Mouse (Mus musculus) forebrain, postnatal 0 days (tissue): ENCODE measurements around the gene Tbkbp1. TPM values are rescaled to one million over a fixed set of nuclear protein-coding genes. Genes with fewer than 3 reads are reported as not detected.

Experiments used
- ATAC-seq: fragments of 200-750 bp; cut with Nextera tagmentation; 2 replicates; pipeline ENCODE4 v1.8.0; 2017; ENCODE audit warnings: mild to moderate bottlenecking, moderate library complexity
- DNase-seq: peaks from one replicate; pipeline ENCODE4 v3.0.0-alpha.2; 2015
- H3K27ac ChIP-seq: fragments of 300-500 bp; sonication (generic); 2 replicates; pipeline ENCODE4 v1.5.1; 2014; ENCODE audit warnings: low read depth, mild to moderate bottlenecking, antibody characterized with exemption, low read length, moderate library complexity, mixed read lengths
- H3K27me3 ChIP-seq: fragments of 300-500 bp; sonication (generic); 2 replicates; pipeline ENCODE4 v1.6.1; 2014; ENCODE audit warnings: mild to moderate bottlenecking, low read length, mixed read lengths; ENCODE audit not compliant: insufficient read depth
- H3K36me3 ChIP-seq: fragments of 300-500 bp; sonication (generic); 2 replicates; pipeline ENCODE4 v1.6.1; 2014; ENCODE audit warnings: mild to moderate bottlenecking, moderate library complexity; ENCODE audit not compliant: insufficient read depth
- H3K4me1 ChIP-seq: fragments of 300-500 bp; sonication (generic); 2 replicates; pipeline ENCODE4 v1.6.1; 2014; ENCODE audit warnings: antibody characterized with exemption; ENCODE audit not compliant: insufficient read depth
- H3K4me2 ChIP-seq: fragments of 300-500 bp; sonication (generic); 2 replicates; pipeline ENCODE4 v1.6.1; 2014; ENCODE audit warnings: low read depth, mild to moderate bottlenecking, moderate library complexity
- H3K4me3 ChIP-seq: fragments of 300-500 bp; sonication (generic); 2 replicates; pipeline ENCODE4 v1.5.1; 2014; ENCODE audit warnings: low read depth, low read length, mixed read lengths
- H3K9ac ChIP-seq: fragments of 300-500 bp; sonication (generic); 2 replicates; pipeline ENCODE4 v1.6.1; 2014; ENCODE audit warnings: mild to moderate bottlenecking
- H3K9me3 ChIP-seq: fragments of 300-500 bp; sonication (generic); 2 replicates; pipeline ENCODE4 v1.6.1; 2016; ENCODE audit warnings: low read length
- CTCF ChIP-seq: sonication (generic); IDR thresholded peaks from 2 replicates; pipeline ENCODE4 v1.5.1; 2016; ENCODE audit warnings: antibody characterized with exemption, control low read depth, low read depth
- WGBS: fragments of 180-500 bp; shearing (Covaris S2); extraction: QIAGEN DNeasy Blood & Tissue Kit; methylation state at CpG from one replicate; pipeline ENCODE4 v1.1.7; 2014; 5-methylcytosine and 5-hydroxymethylcytosine counted together
- polyA plus RNA-seq: library from polyadenylated mRNA; unstranded; fragments of >200 nt; fragmentation: Nextera tagmentation; extraction: Ambion mirVana; gene quantifications from 2 replicates; pipeline ENCODE4 v1.2.1, GENCODE M21; 2015
- total RNA-seq: library from RNA; depleted of rRNA; stranded (reverse); fragments of >200 nt; gene quantifications from 2 replicates; pipeline ENCODE4 v1.2.3, GENCODE M21; 2014

The Tbkbp1 gene
- total and polyA plus RNA-seq, 2 experiments from 2014 or later: 9.9 to 36.4 TPM

DNA sequence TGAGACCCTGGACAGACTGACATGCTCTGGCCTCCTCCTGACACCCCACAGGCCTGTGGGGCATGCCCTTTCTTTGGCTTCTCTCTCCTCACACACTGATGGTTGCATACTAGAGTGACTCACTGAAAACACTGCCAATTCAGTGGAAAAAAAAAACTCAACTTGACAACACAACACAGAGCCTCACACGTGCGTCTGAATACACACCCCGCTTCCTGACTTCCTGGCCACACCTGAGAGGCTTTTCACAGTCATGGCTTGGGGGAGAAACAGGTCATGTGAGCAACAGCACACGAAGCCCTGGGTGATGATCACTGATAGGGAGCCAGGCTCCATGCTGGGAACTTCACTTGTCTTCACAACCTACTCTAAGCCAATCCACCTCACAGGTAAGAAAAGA lies 10.5 kb downstream of the Tbkbp1 start:
- no peak overlapping the region for H3K4me3 ChIP-seq
- ATAC-seq (no peak), DNase-seq (no peak)
- peaks cover 37% of the 10 kb centered on the region for H3K36me3 ChIP-seq
- 70% methylated on average over 4 of the region's 4 CpGs for WGBS
- no peaks in the 10 kb centered on the region for H3K27me3 ChIP-seq
- H3K27ac ChIP-seq: no peak overlapping the region
- no peak overlapping the region for H3K9ac ChIP-seq
- peaks cover 13% of the 10 kb centered on the region for H3K4me1 ChIP-seq
- no peak for TF ChIP-seq CTCF
- no peaks in the 10 kb centered on the region for H3K9me3 ChIP-seq
- H3K4me2 ChIP-seq: no peak overlapping the region

DNA sequence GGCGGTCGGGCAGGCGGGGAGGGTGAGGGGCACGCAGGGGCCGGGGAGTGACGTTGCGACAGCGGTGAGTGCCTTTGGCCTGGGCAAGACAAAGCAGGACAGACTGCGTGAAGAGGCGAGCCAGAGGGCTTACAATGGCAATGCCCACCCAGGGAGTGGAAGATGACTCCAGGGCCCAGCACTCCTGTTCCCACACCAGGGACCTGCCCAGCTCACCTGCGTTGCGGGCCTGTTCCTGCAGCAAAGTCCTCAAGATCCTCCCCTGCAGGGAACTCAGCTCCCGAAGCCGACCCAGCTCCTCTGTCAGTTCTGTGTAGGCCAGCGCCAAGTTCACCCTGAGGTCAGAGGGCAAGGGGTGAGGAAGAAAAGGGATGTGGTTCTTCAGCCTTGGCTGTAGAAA lies 12.0 kb downstream of the Tbkbp1 start:
- Histone ChIP-seq H3K27ac (0 out of 2 replicates have a peak overlapping the region, but pooled peaks have one; percentile 50), H3K27me3 (no peaks in the 10 kb centered on the region)
- ATAC-seq: no peak

DNA sequence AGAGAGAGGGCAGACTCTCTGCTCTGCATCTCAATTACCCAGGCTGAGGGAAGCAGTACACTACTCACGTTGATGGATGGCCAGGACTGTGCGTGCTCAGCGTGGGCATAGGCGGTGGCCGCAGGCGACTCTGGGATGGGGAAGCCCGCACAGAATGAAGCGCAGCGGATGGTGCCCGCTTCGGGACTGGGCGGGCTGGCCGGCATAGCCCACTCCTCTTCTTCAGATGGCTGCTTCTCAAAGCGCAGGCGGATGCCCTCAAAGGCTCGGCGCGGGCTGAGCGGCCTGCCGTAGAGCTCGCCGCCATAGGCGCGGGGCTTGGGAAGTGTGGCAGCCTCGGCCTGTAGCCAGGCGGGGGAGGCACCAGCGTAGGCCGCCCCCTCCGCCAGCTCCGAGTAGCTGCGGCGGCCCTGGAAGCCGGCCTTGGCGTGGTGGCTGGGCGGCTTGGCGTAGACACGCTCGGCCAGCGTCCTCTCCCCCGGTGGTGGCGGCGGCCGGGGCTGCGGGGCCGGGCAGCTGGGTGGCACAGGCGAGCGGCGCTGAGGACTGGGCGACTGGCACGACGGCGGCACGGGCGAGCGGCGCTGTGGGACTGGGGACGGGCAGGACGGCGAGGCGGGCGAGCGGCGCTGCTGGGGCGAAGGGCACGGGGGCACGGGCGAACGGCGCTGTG lies 12.6 kb downstream of the Tbkbp1 start:
- Histone ChIP-seq H3K27me3 (no peaks in the 10 kb centered on the region), H3K27ac (peak overlapping the region; percentile 50; the same call in 1 of the 2 replicates), H3K9ac (peak overlapping the region; percentile 50), H3K4me3 (peak overlapping the region; percentile 33), H3K9me3 (no peaks in the 10 kb centered on the region), H3K4me2 (peak overlapping the region; percentile 60), H3K4me1 (peaks cover 13% of the 10 kb centered on the region), H3K36me3 (peaks cover 22% of the 10 kb centered on the region)
- DNase-seq (peak; percentile 62), ATAC-seq (peak; percentile 83)
- WGBS: 17% methylated on average over 63 of the region's 69 CpGs
- no peak for TF ChIP-seq CTCF

More for the DNA sequence above, 12.0 kb downstream of the Tbkbp1 start:
- Histone ChIP-seq H3K36me3 (peaks cover 26% of the 10 kb centered on the region), H3K9ac (peak overlapping the region; percentile 50), H3K9me3 (no peaks in the 10 kb centered on the region), H3K4me2 (peak overlapping the region; percentile 60), H3K4me1 (peaks cover 13% of the 10 kb centered on the region), H3K4me3 (peak overlapping the region; percentile 33)
- DNase-seq: no peak
- 16% methylated on average over 14 of the region's 15 CpGs for WGBS
- no peak for TF ChIP-seq CTCF

DNA sequence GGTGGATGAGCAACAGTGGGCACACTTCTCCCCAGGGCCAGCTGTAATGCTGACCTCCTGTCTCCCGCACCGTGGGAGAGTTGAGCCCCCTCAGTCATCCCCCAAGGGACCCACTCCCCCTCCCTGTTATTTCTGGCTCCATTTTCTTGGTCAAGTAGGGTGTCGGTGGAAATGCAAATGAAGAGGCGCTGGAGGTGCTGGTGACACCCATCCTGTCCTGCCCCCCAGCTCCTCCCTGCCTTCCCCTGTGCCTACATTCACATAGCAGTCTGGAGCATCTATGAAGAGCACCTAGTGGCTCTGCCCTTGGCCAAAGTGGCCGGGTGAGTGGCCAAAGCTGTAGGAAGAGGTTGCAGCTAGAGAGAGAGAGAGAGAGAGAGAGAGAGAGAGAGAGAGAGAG lies 18.0 kb downstream of the Tbkbp1 start:
- Histone ChIP-seq H3K4me2 (no peak overlapping the region), H3K9ac (no peak overlapping the region), H3K27me3 (no peaks in the 10 kb centered on the region), H3K4me3 (no peak overlapping the region), H3K36me3 (peaks cover 10% of the 10 kb centered on the region; the same call in 1 of the 2 replicates), H3K27ac (no peak overlapping the region), H3K4me1 (peaks cover 5% of the 10 kb centered on the region), H3K9me3 (no peaks in the 10 kb centered on the region)
- whole genome bisulfite sequencing: 70% methylated on average over 5 of the region's 5 CpGs
- DNase-seq: no peak
- no peak for ATAC-seq
- TF ChIP-seq CTCF: no peak

DNA sequence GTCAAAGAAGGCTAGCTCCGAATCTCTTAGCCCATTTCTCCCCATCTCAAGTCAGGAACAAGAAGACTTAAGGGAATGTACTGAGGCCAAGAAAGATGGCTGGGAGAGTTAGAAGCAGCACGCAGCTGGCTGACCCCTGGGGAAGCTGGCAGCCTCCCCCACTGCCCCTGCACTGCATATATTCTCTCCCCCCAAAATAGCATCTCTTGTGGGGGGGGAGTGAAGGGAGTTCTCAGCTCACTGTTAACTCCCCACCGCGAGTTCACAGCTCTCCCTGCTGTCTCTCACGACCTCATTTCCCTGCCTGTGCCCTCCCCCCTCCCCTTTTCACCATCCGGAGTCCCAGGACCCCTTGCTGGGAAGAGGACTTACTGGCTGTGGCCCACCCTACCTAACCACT lies 19.1 kb downstream of the Tbkbp1 start:
- Histone ChIP-seq H3K9ac (no peak overlapping the region), H3K27me3 (no peaks in the 10 kb centered on the region), H3K4me2 (no peak overlapping the region), H3K27ac (no peak overlapping the region), H3K4me3 (no peak overlapping the region), H3K36me3 (peaks cover 10% of the 10 kb centered on the region; the same call in 1 of the 2 replicates), H3K9me3 (no peaks in the 10 kb centered on the region), H3K4me1 (no peaks in the 10 kb centered on the region)
- 31% methylated on average over 6 of the region's 6 CpGs for WGBS
- ATAC-seq: no peak
- no peak for TF ChIP-seq CTCF
- DNase-seq: no peak

DNA sequence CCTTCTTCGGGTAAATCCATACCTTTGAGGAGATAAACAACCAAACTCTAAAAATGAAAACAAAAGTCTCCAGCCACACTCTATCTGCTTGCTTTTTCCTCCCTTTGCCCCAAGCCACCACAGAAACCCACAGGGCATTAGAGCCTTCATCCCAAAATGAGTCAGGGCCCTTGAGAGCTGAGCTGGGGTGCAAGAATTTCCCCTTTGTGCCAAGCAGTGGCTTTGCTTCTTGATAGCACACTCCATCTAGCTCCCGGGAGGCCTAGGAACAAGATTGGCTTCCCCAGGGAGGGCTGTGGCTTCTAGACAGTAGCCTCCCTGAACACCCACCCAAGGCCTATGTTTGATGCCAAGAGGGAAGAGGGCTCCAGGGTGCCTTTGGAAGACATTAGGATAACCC lies 19.6 kb downstream of the Tbkbp1 start:
- TF ChIP-seq CTCF: no peak
- Histone ChIP-seq H3K27ac (no peak overlapping the region), H3K4me2 (no peak overlapping the region), H3K27me3 (no peaks in the 10 kb centered on the region), H3K9me3 (no peaks in the 10 kb centered on the region), H3K4me3 (no peak overlapping the region), H3K4me1 (peaks cover 3% of the 10 kb centered on the region; the same call in 1 of the 2 replicates), H3K36me3 (peaks cover 7% of the 10 kb centered on the region; the same call in 1 of the 2 replicates), H3K9ac (no peak overlapping the region)
- ATAC-seq (no peak), DNase-seq (no peak)
- 77% methylated on average over 2 of the region's 2 CpGs for WGBS

DNA sequence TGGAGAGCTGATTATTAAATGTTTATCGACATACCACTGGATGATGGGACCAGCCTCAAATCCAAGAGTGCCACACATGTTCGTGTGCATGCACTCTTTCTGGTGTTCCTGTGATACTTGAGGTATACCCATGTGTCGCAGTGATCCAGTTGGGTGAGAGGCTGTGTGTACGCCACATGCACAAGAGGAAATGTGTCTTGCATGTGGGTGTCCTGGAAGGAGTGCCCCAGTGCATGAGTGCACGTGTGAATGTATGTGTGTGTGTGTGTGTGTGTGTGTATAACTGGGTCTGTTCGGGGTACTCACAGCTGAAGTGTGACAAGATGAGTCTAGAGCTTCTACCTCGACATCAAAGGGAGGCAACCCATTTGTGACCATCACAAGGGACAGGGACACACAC lies 21.0 kb downstream of the Tbkbp1 start:
- Histone ChIP-seq H3K36me3 (no peaks in the 10 kb centered on the region), H3K9ac (no peak overlapping the region), H3K27ac (no peak overlapping the region), H3K9me3 (no peaks in the 10 kb centered on the region), H3K4me1 (peaks cover 3% of the 10 kb centered on the region; the same call in 1 of the 2 replicates), H3K27me3 (no peaks in the 10 kb centered on the region), H3K4me3 (no peak overlapping the region), H3K4me2 (no peak overlapping the region)
- WGBS: 79% methylated on average over 7 of the region's 7 CpGs
- no peak for TF ChIP-seq CTCF
- DNase-seq (no peak), ATAC-seq (no peak)
